Mouse (Mus musculus): ENCODE measurements around the gene Faap100. TPM values are rescaled to one million over a fixed set of nuclear protein-coding genes. Genes with fewer than 3 reads are reported as not detected.

Faap100 gene
- polyA plus RNA-seq, 1 experiment from 2014 or later: 81.1 TPM

DNA sequence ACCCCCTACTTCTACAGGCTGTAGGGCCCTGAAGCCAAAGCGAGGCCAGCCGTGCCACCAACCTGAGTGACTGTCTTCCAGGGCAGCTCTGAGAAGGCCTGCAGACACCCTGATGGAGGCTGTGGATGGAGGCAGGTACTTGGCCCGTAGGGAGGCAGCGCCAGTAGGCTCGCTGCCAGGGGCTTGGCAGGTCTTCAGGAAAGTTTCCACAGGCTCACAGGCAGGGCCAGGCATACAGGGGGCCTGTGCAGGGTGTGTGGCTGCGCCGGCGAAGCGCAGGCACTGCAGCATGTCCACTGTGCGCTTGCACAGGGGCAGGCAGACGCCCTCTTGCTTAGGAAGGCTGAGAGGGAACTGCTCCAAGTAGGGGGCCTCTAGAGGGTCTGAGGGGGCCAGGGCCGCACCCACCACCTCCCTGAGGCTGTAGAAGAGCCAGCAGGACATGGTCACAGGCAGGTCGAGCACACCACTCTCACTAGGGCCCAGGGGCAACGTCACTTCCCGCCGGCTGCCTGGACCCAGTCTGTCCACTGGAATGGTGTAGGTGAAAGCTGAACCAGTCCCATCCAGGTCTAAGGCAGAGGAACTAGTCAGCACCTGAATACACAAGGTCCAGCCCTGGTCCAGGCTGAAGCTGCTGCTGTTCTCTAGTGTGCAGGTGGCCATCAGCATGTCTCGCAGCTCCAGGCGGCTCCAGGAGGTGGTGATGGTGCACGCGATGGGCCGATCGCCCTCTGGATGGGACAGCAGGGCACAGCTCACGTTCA is 4.6 kb downstream of the Faap100 start:
- H3K9me3 ChIP-seq: no peaks in the 10 kb centered on the region
- H3K4me3 ChIP-seq (replicated peaks): no peak overlapping the region
- no peak overlapping the region for H3K4me2 ChIP-seq (replicated peaks)
- peaks cover 32% of the 10 kb centered on the region for H3K4me1 ChIP-seq (replicated peaks)
- peak overlapping the region; percentile 19; the same call in 1 of the 2 replicates for H3K9ac ChIP-seq (replicated peaks)
- ATAC-seq: no peak
- no peaks in the 10 kb centered on the region for H3K27me3 ChIP-seq
- WGBS: 93% methylated on average over 23 of the region's 23 CpGs
- peaks cover 82% of the 10 kb centered on the region for H3K36me3 ChIP-seq
- H3K27ac ChIP-seq: no peak overlapping the region

DNA sequence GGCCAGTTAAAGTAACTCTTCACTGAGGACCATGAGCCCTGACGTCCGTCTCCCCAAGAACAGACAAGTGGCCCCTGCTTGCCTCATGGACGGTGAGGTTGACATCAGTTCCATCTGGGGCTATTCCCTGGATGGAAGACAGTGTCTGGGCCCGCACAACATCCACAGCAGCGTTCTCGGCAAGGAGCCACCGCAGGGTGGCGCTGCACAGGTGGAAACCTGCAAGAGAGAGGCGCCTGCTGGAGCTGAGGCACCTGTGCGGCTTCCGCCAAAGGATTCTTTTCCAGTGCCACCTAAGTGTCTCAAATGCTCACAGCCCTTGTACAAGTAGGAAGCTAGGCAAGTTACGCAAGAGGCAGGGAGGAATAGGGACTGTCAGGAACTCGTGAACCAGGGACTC is 5.5 kb downstream of the Faap100 start:
- Histone ChIP-seq H3K36me3 (peaks cover 92% of the 10 kb centered on the region), H3K4me3 (replicated peaks) (no peak overlapping the region), H3K4me2 (replicated peaks) (no peak overlapping the region), H3K27me3 (no peaks in the 10 kb centered on the region), H3K27ac (no peak overlapping the region), H3K9me3 (no peaks in the 10 kb centered on the region), H3K9ac (replicated peaks) (no peak overlapping the region), H3K4me1 (replicated peaks) (peaks cover 28% of the 10 kb centered on the region)
- 66% methylated on average over 13 of the region's 13 CpGs for WGBS
- no peak for ATAC-seq

DNA sequence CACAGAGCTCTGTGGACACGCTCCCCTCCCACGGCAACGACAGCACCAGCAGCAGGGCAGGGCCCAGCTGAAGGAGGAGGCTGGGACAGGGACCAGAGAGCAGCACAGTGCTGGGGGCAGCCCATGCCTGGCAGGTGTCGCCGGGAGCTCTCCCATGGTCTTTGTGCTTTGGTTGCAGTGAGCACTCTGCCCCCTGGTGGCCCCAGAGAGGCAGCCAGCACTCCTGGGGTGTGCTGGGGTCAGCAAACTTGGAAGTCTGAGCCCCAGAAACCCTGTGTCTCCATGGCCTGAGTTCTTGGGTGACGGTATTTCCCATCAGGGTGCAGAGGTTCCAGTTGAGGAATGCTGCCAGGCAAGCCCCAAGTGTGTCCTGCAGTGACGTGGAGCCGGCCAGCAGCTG is 8.9 kb downstream of the Faap100 start:
- Histone ChIP-seq H3K9me3 (no peaks in the 10 kb centered on the region), H3K4me1 (replicated peaks) (peaks cover 26% of the 10 kb centered on the region), H3K36me3 (peaks cover 69% of the 10 kb centered on the region), H3K4me3 (replicated peaks) (no peak overlapping the region), H3K27me3 (no peaks in the 10 kb centered on the region), H3K27ac (peak overlapping the region; percentile 57; the same call in 1 of the 2 replicates), H3K4me2 (replicated peaks) (no peak overlapping the region), H3K9ac (replicated peaks) (peak overlapping the region; percentile 52; the same call in 1 of the 2 replicates)
- peak; percentile 60 for ATAC-seq
- 29% methylated on average over 8 of the region's 8 CpGs for WGBS

DNA sequence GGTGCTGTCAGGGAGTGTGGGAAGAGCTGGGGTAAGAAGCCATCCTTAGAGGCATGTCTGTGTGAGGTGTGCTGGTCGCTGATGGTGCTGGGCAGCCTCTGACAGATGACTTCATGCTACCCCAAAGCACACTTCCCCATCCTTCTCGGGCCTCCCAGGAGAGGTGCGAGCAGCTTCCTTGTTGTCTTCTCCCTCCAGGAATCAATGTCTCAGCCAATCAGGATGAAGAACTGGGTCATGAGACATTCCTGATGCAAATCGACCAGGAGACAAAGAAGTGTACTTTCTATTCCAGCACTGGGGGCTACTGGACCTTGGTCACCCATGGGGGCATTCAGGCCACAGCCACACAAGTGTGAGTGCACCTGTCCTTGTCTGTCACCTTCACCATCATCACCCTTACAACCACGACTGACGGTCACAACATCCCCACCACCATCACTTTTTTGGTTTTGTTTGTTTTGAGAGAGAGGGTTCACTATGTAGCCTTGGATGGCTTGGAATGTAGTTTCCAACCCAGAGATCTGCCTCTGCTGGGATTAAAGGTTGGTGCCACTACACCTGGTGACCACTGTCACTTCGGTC is 12.0 kb downstream of the Faap100 start:
- no peaks in the 10 kb centered on the region for H3K27me3 ChIP-seq
- H3K4me3 ChIP-seq (replicated peaks): no peak overlapping the region
- peaks cover 26% of the 10 kb centered on the region for H3K4me1 ChIP-seq (replicated peaks)
- WGBS: 30% methylated on average over 7 of the region's 7 CpGs
- no peak overlapping the region for H3K4me2 ChIP-seq (replicated peaks)
- H3K36me3 ChIP-seq: peaks cover 38% of the 10 kb centered on the region
- ATAC-seq: no peak
- H3K27ac ChIP-seq: no peak overlapping the region; the same call in 1 of the 2 replicates
- H3K9ac ChIP-seq (replicated peaks): peak overlapping the region; percentile 46; the same call in 1 of the 2 replicates
- H3K9me3 ChIP-seq: no peaks in the 10 kb centered on the region

DNA sequence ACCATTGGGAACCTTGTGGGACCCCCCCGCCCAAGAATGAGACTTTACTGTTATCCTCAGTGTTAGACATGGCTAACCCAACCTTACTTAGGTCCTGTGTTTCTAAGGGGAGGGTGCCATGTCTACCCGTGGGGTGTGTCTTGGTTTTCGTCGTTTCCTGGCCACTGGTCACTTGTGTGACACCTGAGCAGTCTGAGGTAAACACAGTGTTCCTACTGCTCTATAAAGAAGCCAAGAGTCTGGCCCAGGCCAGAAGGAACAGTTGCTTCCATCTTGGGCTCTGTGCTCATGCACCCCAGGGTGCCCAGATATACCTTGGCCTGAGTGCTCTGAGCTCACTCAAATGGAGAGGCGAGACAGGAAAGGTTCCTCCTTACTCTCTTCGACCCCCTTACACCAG is 15.7 kb downstream of the Faap100 start:
- Histone ChIP-seq H3K27ac (no peak overlapping the region), H3K4me3 (replicated peaks) (no peak overlapping the region), H3K36me3 (peaks cover 2% of the 10 kb centered on the region), H3K9me3 (no peaks in the 10 kb centered on the region), H3K4me1 (replicated peaks) (peaks cover 56% of the 10 kb centered on the region), H3K9ac (replicated peaks) (no peak overlapping the region), H3K4me2 (replicated peaks) (no peak overlapping the region), H3K27me3 (no peaks in the 10 kb centered on the region)
- no peak for ATAC-seq
- WGBS: 89% methylated on average over 6 of the region's 6 CpGs

DNA sequence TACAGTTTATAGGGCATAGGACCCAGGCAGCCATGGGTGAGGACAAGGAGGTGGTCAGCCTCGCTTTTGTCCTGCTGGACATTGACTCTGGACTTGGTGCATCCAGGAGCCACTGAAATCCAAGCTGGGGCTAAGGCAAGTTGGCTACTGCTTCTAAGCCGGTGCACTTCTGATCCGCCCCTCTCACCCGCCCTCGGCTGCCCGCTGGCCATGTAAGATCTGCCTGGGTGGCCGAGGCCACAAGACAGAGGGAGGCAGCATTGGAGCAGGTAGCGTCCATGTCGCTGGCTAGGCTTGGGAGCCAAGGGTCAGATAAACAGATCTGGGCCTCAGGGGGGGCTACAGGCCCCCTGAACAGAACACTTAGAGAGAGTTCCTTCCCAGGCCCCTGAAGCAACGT is 17.3 kb downstream of the Faap100 start, which contains the start of gene Fscn2:
Gene Fscn2 (plus strand): TSS at position 240 of the 400 bp plus-strand sequence.
- Histone ChIP-seq H3K27me3 (no peaks in the 10 kb centered on the region), H3K27ac (no peak within 1 kb of the TSS), H3K4me3 (replicated peaks) (no peak within 1 kb of the TSS), H3K4me2 (replicated peaks) (no peak within 1 kb of the TSS), H3K9ac (replicated peaks) (0 out of 2 replicates have a peak within 1 kb of the TSS, but pooled peaks have one; percentile 36), H3K36me3 (no peaks in the 10 kb centered on the region), H3K4me1 (replicated peaks) (peaks cover 52% of the 10 kb centered on the region), H3K9me3 (no peaks in the 10 kb centered on the region)
- no peak for ATAC-seq
- 55% methylated on average over 10 of the region's 10 CpGs for WGBS

DNA sequence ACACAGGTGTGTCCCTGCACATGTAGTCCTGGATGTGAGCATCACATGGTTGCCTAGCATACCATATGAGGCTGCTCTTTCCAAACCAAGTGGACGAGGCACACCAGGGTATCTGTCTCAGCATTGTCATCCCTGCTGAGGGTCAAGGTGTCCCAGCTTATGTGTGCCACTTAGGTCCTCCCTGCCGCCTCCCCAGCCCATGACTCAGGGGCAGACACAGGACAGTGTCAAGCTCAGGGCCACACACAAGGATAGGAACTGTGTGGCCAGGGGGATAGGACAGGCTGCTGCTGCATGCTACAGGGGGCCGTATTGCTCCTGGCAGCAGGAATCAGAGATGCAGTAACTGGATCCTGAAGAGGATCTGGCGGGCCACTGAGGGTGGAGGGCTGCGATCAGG is 17.8 kb downstream of the Faap100 start:
- H3K27ac ChIP-seq: no peak overlapping the region
- WGBS: 75% methylated on average over 5 of the region's 5 CpGs
- H3K4me2 ChIP-seq (replicated peaks): no peak overlapping the region
- no peaks in the 10 kb centered on the region for H3K36me3 ChIP-seq
- no peak overlapping the region for H3K9ac ChIP-seq (replicated peaks)
- H3K27me3 ChIP-seq: no peaks in the 10 kb centered on the region
- H3K9me3 ChIP-seq: no peaks in the 10 kb centered on the region
- no peak for ATAC-seq
- no peak overlapping the region for H3K4me3 ChIP-seq (replicated peaks)
- H3K4me1 ChIP-seq (replicated peaks): peaks cover 48% of the 10 kb centered on the region

DNA sequence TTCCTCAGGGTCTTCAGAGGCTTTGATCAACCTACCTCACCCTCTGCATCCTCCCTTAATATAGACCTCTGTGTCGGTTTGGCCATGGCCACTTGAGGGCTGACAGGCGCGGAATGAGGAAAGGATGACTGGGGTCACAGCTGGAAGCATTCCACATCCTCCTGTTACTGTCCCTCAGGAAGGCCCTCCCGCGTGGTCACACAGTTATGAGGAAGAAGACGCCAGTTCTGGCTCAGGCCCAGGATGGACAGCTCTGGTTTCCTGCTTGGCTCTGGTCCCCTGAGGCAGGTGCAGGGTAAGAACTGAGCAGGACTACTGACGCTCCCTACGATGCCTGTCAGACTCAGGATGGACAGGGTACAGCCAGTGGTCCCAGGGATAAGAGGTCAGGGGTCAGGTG is 18.5 kb downstream of the Faap100 start:
- Histone ChIP-seq H3K36me3 (no peaks in the 10 kb centered on the region), H3K9ac (replicated peaks) (no peak overlapping the region), H3K27me3 (no peaks in the 10 kb centered on the region), H3K4me2 (replicated peaks) (no peak overlapping the region), H3K27ac (no peak overlapping the region), H3K4me1 (replicated peaks) (peaks cover 46% of the 10 kb centered on the region), H3K4me3 (replicated peaks) (no peak overlapping the region), H3K9me3 (no peaks in the 10 kb centered on the region)
- 61% methylated on average over 8 of the region's 8 CpGs for WGBS
- no peak for ATAC-seq

DNA sequence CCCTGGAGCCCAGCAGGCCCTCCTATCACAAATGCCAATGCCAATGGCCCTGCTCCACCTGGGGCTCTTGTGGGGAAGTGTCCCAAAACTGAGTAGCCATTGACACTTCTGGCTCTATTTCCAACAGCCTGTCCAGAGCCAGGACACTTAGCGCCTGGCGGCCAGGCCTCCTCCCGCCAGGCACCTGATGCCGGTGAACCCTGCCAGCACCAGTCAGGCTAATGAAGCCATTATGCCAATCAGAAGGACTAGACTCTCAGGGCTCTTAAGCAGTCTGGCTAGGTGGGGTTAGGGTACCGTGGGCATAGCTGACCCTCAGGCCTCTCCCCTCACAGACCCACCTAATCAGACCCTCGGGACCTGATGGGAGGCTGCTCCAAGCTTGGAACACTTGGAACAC is 19.2 kb downstream of the Faap100 start:
- Histone ChIP-seq H3K4me2 (replicated peaks) (no peak overlapping the region), H3K27ac (no peak overlapping the region; the same call in 1 of the 2 replicates), H3K4me3 (replicated peaks) (no peak overlapping the region), H3K9ac (replicated peaks) (peak overlapping the region; percentile 16; the same call in 1 of the 2 replicates), H3K36me3 (no peaks in the 10 kb centered on the region), H3K9me3 (no peaks in the 10 kb centered on the region), H3K27me3 (no peaks in the 10 kb centered on the region), H3K4me1 (replicated peaks) (peaks cover 46% of the 10 kb centered on the region)
- ATAC-seq: no peak
- 72% methylated on average over 6 of the region's 6 CpGs for WGBS

DNA sequence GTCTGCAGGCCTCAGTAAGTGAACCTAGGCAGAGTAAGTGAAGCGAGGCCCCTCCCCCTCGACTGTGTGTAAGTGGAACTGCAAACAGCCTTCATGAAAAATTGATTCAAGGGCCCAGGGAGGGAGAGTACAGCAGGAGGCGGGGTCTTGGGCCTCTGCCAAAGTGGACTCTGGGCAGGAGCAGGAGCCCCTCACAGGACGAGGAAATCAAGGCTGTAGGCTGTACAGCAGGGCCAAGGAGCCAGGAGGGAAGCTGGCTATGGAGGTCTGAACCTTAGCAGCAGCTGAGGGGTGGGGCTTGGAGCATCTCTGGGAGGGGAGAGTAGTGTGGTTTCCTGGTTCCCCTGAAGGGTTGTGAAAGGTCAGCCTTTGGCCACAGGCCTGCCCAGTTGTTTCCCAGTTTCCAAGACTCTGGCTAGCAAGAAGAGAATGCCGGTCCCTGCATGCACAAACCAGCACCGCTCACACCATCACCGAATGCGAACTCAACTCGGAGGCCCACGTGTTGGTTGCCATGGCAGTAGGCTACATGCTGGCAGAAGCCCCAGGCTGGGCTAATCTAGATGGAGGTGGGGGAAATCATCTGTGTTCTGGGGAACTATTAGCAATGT is 20.7 kb downstream of the Faap100 start:
- peaks cover 55% of the 10 kb centered on the region for H3K4me1 ChIP-seq (replicated peaks)
- no peaks in the 10 kb centered on the region for H3K36me3 ChIP-seq
- peak overlapping the region; percentile 92 for H3K27ac ChIP-seq
- no peaks in the 10 kb centered on the region for H3K27me3 ChIP-seq
- WGBS: 7% methylated on average over 10 of the region's 10 CpGs
- peak overlapping the region; percentile 38 for H3K4me2 ChIP-seq (replicated peaks)
- 0 out of 2 replicates have a peak overlapping the region, but pooled peaks have one; percentile 21 for H3K9ac ChIP-seq (replicated peaks)
- peak; percentile 85 for ATAC-seq
- H3K9me3 ChIP-seq: no peaks in the 10 kb centered on the region
- no peak overlapping the region for H3K4me3 ChIP-seq (replicated peaks)

DNA sequence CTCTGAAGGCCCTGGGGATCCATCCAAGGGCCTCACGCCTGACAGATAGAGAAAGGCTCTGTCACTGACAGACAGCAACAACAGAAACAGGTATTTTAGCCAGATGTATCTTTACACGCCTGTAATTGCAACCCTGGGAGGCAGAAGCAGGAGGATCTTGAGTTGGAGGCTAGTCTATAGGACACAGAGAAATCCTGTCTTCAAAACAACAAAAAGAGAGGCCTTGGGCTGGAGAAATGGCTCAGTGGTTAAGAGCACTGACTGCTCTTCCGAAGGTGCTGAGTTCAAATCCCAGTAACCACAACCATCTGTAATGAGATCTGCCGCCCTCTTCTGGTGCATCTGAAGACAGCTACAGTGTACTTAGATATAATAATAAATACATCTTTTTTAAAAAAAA is 21.7 kb downstream of the Faap100 start:
- WGBS: 96% methylated on average over 4 of the region's 4 CpGs
- H3K4me1 ChIP-seq (replicated peaks): peaks cover 63% of the 10 kb centered on the region

DNA sequence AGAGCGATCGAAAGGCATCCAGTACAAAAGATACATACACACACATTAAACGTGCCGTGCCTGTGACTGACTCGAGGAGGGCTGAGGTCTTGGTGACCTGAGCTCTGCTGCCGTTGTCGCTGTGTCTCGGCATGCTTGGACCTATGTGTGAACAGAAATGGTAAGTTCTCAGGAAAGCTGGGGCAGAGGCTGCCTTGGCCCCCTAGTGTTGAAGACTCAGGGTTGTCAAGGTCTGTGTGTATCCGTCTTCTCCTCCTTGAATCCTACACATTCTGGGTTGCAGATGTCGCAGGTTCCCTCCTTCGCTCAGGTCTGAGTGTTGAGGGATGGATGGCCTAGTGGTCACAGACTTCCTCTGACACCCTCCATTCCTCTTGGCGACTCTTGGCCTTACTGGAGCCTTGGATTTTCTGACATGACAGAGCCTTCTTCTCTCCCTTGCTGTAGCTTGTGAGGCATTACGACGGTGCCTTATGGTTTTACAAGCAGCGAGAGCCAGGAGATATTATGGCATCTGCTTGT is 22.2 kb downstream of the Faap100 start:
- H3K4me1 ChIP-seq (replicated peaks): peaks cover 67% of the 10 kb centered on the region
- 88% methylated on average over 15 of the region's 15 CpGs for WGBS
- no peaks in the 10 kb centered on the region for H3K36me3 ChIP-seq

More for the DNA sequence above, 21.7 kb downstream of the Faap100 start:
- Histone ChIP-seq H3K27me3 (no peaks in the 10 kb centered on the region), H3K36me3 (no peaks in the 10 kb centered on the region), H3K9me3 (no peaks in the 10 kb centered on the region), H3K27ac (peak overlapping the region; percentile 92; the same call in 1 of the 2 replicates), H3K4me2 (replicated peaks) (no peak overlapping the region), H3K4me3 (replicated peaks) (no peak overlapping the region), H3K9ac (replicated peaks) (no peak overlapping the region)
- ATAC-seq: no peak

More for the DNA sequence above, 22.2 kb downstream of the Faap100 start:
- H3K27ac ChIP-seq: no peak overlapping the region
- no peak for ATAC-seq
- no peak overlapping the region for H3K4me3 ChIP-seq (replicated peaks)
- H3K4me2 ChIP-seq (replicated peaks): no peak overlapping the region
- H3K9ac ChIP-seq (replicated peaks): no peak overlapping the region
- H3K27me3 ChIP-seq: no peaks in the 10 kb centered on the region
- no peaks in the 10 kb centered on the region for H3K9me3 ChIP-seq
